In genomic region chr6:113237542-113238270, GRCm38 (mm10) we compare ENCODE assay signal across 7 mouse cellular contexts. TPM values are rescaled to one million over a fixed set of nuclear protein-coding genes. Genes with fewer than 3 reads are reported as not detected.
DNase-seq lines count a peak whose midpoint lies in the region; ATAC-seq lines count a peak whose summit lies in the region.

Gene Mtmr14, plus strand, starts transcription at chr6:113237843.

- H3K27me3 ChIP-seq in embryonic facial prominence, embryonic 12.5 days, result no peaks in the 10 kb centered on the region
- H3K27me3 ChIP-seq in limb, embryonic 11.5 days (ENCODE audit: control insufficient read depth, insufficient read depth, low read length), result no peaks in the 10 kb centered on the region
- H3K27me3 ChIP-seq in midbrain, embryonic 14.5 days (ENCODE audit: control insufficient read depth, insufficient read depth, low read length), result no peaks in the 10 kb centered on the region

- peaks cover 18% of the 10 kb centered on the region for H3K36me3 ChIP-seq in embryonic facial prominence, embryonic 12.5 days
- 0 out of 2 replicates have a peak, but pooled peaks cover 2% of the 10 kb centered on the region for H3K36me3 ChIP-seq in limb, embryonic 11.5 days (ENCODE audit: control insufficient read depth, insufficient read depth, low read length)
- H3K36me3 ChIP-seq in midbrain, embryonic 14.5 days (ENCODE audit: control insufficient read depth, insufficient read depth, low read length), result peaks cover 15% of the 10 kb centered on the region

- ATAC-seq in embryonic facial prominence, embryonic 12.5 days (ENCODE audit: insufficient number of reproducible peaks, insufficient read depth, low FRiP score, low TSS enrichment), result peak; percentile 96
- peak; percentile 97 for ATAC-seq in limb, embryonic 11.5 days (ENCODE audit: insufficient number of reproducible peaks, low FRiP score, low TSS enrichment, low read depth)
- peak; percentile 99 for ATAC-seq in midbrain, embryonic 14.5 days (ENCODE audit: low FRiP score, low TSS enrichment)

- no peaks in the 10 kb centered on the region for H3K9me3 ChIP-seq in embryonic facial prominence, embryonic 12.5 days
- no peaks in the 10 kb centered on the region for H3K9me3 ChIP-seq in limb, embryonic 11.5 days (ENCODE audit: control insufficient read depth, low read length)
- no peaks in the 10 kb centered on the region for H3K9me3 ChIP-seq in midbrain, embryonic 14.5 days (ENCODE audit: control insufficient read depth, low read length)

- H3K9ac ChIP-seq in embryonic facial prominence, embryonic 12.5 days, result peak within 1 kb of the TSS; percentile 87
- H3K9ac ChIP-seq in limb, embryonic 11.5 days (ENCODE audit: low read length), result peak within 1 kb of the TSS; percentile 81
- H3K9ac ChIP-seq in midbrain, embryonic 14.5 days (replicated peaks; ENCODE audit: low read length), result peak within 1 kb of the TSS; percentile 74

- DNase-seq in adrenal gland, postnatal 25 days, result peak; percentile 100
- peak; percentile 100 for DNase-seq in heart, adult 11 months
- DNase-seq in kidney, adult 18-20 months, result peak; percentile 99
- DNase-seq in limb, embryonic 11.5 days (ENCODE audit: low spot score), result peak; percentile 100
- peak; percentile 99 for DNase-seq in midbrain, embryonic 14.5 days
- peak; percentile 99 for DNase-seq in spleen, adult 18-20 months

- H3K4me1 ChIP-seq in embryonic facial prominence, embryonic 12.5 days, result peaks cover 14% of the 10 kb centered on the region
- peaks cover 3% of the 10 kb centered on the region; the same call in 1 of the 2 replicates for H3K4me1 ChIP-seq in limb, embryonic 11.5 days (ENCODE audit: control insufficient read depth, insufficient read depth, low read length)
- H3K4me1 ChIP-seq in midbrain, embryonic 14.5 days (ENCODE audit: control insufficient read depth, insufficient read depth, low read length), result peaks cover 10% of the 10 kb centered on the region; the same call in 1 of the 2 replicates

- peak within 1 kb of the TSS; percentile 55; the same call in 1 of the 2 replicates for H3K27ac ChIP-seq in embryonic facial prominence, embryonic 12.5 days
- H3K27ac ChIP-seq in limb, embryonic 11.5 days (replicated peaks; ENCODE audit: low read depth, low read length), result no peak within 1 kb of the TSS
- peak within 1 kb of the TSS; percentile 72 for H3K27ac ChIP-seq in midbrain, embryonic 14.5 days (replicated peaks; ENCODE audit: low read depth, low read length)

- peak within 1 kb of the TSS; percentile 92 for H3K4me2 ChIP-seq in embryonic facial prominence, embryonic 12.5 days (replicated peaks)
- peak within 1 kb of the TSS; percentile 90 for H3K4me2 ChIP-seq in limb, embryonic 11.5 days (ENCODE audit: low read depth, severe bottlenecking)
- H3K4me2 ChIP-seq in midbrain, embryonic 14.5 days (ENCODE audit: low read length), result peak within 1 kb of the TSS; percentile 91

- peak within 1 kb of the TSS; percentile 99 for H3K4me3 ChIP-seq in embryonic facial prominence, embryonic 12.5 days
- H3K4me3 ChIP-seq in limb, embryonic 11.5 days (ENCODE audit: low read depth, low read length), result peak within 1 kb of the TSS; percentile 98
- H3K4me3 ChIP-seq in midbrain, embryonic 14.5 days (replicated peaks; ENCODE audit: low read depth, low read length), result peak within 1 kb of the TSS; percentile 96

- WGBS in embryonic facial prominence, embryonic 12.5 days, result 1% methylated on average over 55 of the region's 55 CpGs
- under 1% methylated on average over 50 of the region's 55 CpGs for WGBS in limb, embryonic 11.5 days
- under 1% methylated on average over 55 of the region's 55 CpGs for WGBS in midbrain, embryonic 14.5 days

RNA-seq across cellular contexts. Expression of gene Mtmr14, which starts in this region (rescaled TPM):
- total RNA-seq in adrenal gland, postnatal 25 days (2021), result 23.0 and 30.9 TPM in 2 replicates
- 46.5 and 47.7 TPM in 2 replicates for polyA plus RNA-seq in embryonic facial prominence, embryonic 12.5 days (2016; fragmentation: Nextera tagmentation; extraction: Ambion mirVana)
- 41.8 and 47.2 TPM in 2 replicates for polyA plus RNA-seq in limb, embryonic 11.5 days (2014; fragmentation: Nextera tagmentation; extraction: Ambion mirVana)
- polyA plus RNA-seq in midbrain, embryonic 14.5 days (2014; fragmentation: Nextera tagmentation; extraction: Ambion mirVana), result 38.6 and 40.4 TPM in 2 replicates
